Comparison of ENCODE assay signal across 25 mouse cellular contexts in the genomic region with DNA sequence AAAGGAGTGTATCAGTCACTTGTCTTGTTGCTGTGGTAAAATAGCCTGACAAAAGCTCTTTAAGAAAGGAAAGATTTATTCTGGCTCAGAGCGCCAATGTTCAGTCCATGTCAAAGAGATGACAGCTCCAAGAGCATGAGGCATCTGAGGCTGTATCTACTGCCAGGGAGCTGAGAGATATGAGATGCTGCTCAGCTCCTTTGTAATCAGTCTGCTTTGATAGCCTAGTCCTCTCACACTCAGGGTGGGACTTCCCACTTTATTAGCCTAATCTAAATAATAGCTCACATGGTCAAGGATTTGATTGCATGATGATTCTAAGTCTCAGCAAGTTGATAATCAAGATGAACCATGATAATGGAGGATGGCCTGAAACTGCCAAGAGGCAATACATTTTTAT.
DNase-seq lines count a peak whose midpoint lies in the region; ATAC-seq and TF ChIP-seq lines count a peak whose summit lies in the region.
"Had no signal": no experiment of that assay in that cellular context is flagged by ENCODE, and none has a peak within 500 bp of the region (broad histone marks: within the 10 kb centered on the region; RNA-seq: fewer than 3 reads in every experiment).

No protein-coding gene starts in this region.

- no peaks in the 10 kb centered on the region for H3K9me3 ChIP-seq in heart, embryonic 10.5 days
- H3K9me3 ChIP-seq in hindbrain, embryonic 13.5 days: no peaks in the 10 kb centered on the region
- no peaks in the 10 kb centered on the region for H3K9me3 ChIP-seq in hindbrain, embryonic 10.5 days
- no peaks in the 10 kb centered on the region for H3K9me3 ChIP-seq in intestine, postnatal 0 days (ENCODE audit: control insufficient read depth)
- no peaks in the 10 kb centered on the region for H3K9me3 ChIP-seq in intestine, embryonic 15.5 days
- H3K9me3 ChIP-seq: embryonic facial prominence, embryonic 12.5 days; embryonic facial prominence, embryonic 15.5 days; forebrain, embryonic 12.5 days; forebrain, embryonic 15.5 days; heart, embryonic 15.5 days; hindbrain, embryonic 12.5 days had no signal

- 0 out of 2 replicates have a peak overlapping the region, but pooled peaks have one; percentile 56 for H3K27ac ChIP-seq in heart, embryonic 10.5 days
- H3K27ac ChIP-seq in hindbrain, embryonic 13.5 days: no peak overlapping the region
- no peak overlapping the region for H3K27ac ChIP-seq in hindbrain, embryonic 10.5 days
- H3K27ac ChIP-seq in intestine, postnatal 0 days (ENCODE audit: low read depth, low read length): no peak overlapping the region
- H3K27ac ChIP-seq in intestine, embryonic 15.5 days: no peak overlapping the region
- H3K27ac ChIP-seq: embryonic facial prominence, embryonic 12.5 days; embryonic facial prominence, embryonic 15.5 days; forebrain, embryonic 12.5 days; forebrain, embryonic 15.5 days; heart, embryonic 15.5 days; hindbrain, embryonic 12.5 days; hindbrain, postnatal 0 days had no signal

- H3K4me1 ChIP-seq in heart, embryonic 10.5 days: peaks cover 25% of the 10 kb centered on the region; the same call in 1 of the 2 replicates
- 0 out of 2 replicates have a peak, but pooled peaks cover 2% of the 10 kb centered on the region for H3K4me1 ChIP-seq in hindbrain, embryonic 13.5 days (replicated peaks)
- H3K4me1 ChIP-seq in hindbrain, embryonic 10.5 days (replicated peaks): peaks cover under 1% of the 10 kb centered on the region
- H3K4me1 ChIP-seq in intestine, postnatal 0 days (replicated peaks; ENCODE audit: control insufficient read depth, insufficient read depth, low read length): no peaks in the 10 kb centered on the region
- no peaks in the 10 kb centered on the region for H3K4me1 ChIP-seq in intestine, embryonic 15.5 days (replicated peaks)
- H3K4me1 ChIP-seq: embryonic facial prominence, embryonic 15.5 days; forebrain, embryonic 12.5 days; forebrain, embryonic 15.5 days had no signal

- no peak overlapping the region for H3K9ac ChIP-seq in hindbrain, embryonic 13.5 days
- no peak overlapping the region for H3K9ac ChIP-seq in intestine, postnatal 0 days (ENCODE audit: low read depth, low read length)
- no peak overlapping the region for H3K9ac ChIP-seq in intestine, embryonic 15.5 days
- H3K9ac ChIP-seq: embryonic facial prominence, embryonic 12.5 days; embryonic facial prominence, embryonic 15.5 days; forebrain, embryonic 12.5 days; forebrain, embryonic 15.5 days; heart, embryonic 15.5 days; hindbrain, embryonic 12.5 days had no signal

- no peak overlapping the region for H3K4me2 ChIP-seq in hindbrain, embryonic 13.5 days
- no peak overlapping the region for H3K4me2 ChIP-seq in intestine, postnatal 0 days (replicated peaks; ENCODE audit: low read depth)
- H3K4me2 ChIP-seq in intestine, embryonic 15.5 days (replicated peaks): no peak overlapping the region
- H3K4me2 ChIP-seq: embryonic facial prominence, embryonic 12.5 days; embryonic facial prominence, embryonic 15.5 days; forebrain, embryonic 12.5 days; forebrain, embryonic 15.5 days; heart, embryonic 15.5 days; hindbrain, embryonic 12.5 days had no signal

- WGBS in heart, embryonic 10.5 days: 41% methylated on average over 1 of the region's 1 CpGs
- 76% methylated on average over 1 of the region's 1 CpGs for WGBS in hindbrain, embryonic 13.5 days
- WGBS in hindbrain, embryonic 10.5 days: 94% methylated on average over 1 of the region's 1 CpGs
- 82% methylated on average over 1 of the region's 1 CpGs for WGBS in intestine, postnatal 0 days
- WGBS in intestine, embryonic 15.5 days: 91% methylated on average over 1 of the region's 1 CpGs

- TF ChIP-seq CTCF in intestine, postnatal 0 days (IDR thresholded peaks at IDR 0.05; ENCODE audit: low read depth): no peak

- no peaks in the 10 kb centered on the region for H3K36me3 ChIP-seq in heart, embryonic 10.5 days
- H3K36me3 ChIP-seq in hindbrain, embryonic 13.5 days: no peaks in the 10 kb centered on the region
- no peaks in the 10 kb centered on the region for H3K36me3 ChIP-seq in hindbrain, embryonic 10.5 days
- H3K36me3 ChIP-seq in intestine, postnatal 0 days (ENCODE audit: control insufficient read depth, insufficient read depth): no peaks in the 10 kb centered on the region
- H3K36me3 ChIP-seq in intestine, embryonic 15.5 days: no peaks in the 10 kb centered on the region
- H3K36me3 ChIP-seq: embryonic facial prominence, embryonic 12.5 days; embryonic facial prominence, embryonic 15.5 days; forebrain, embryonic 12.5 days; forebrain, embryonic 15.5 days; heart, embryonic 15.5 days; hindbrain, embryonic 12.5 days had no signal

- H3K4me3 ChIP-seq in heart, embryonic 10.5 days: no peak overlapping the region
- no peak overlapping the region for H3K4me3 ChIP-seq in hindbrain, embryonic 13.5 days
- no peak overlapping the region for H3K4me3 ChIP-seq in hindbrain, embryonic 10.5 days
- no peak overlapping the region for H3K4me3 ChIP-seq in intestine, postnatal 0 days (ENCODE audit: low read depth, low read length)
- no peak overlapping the region for H3K4me3 ChIP-seq in intestine, embryonic 15.5 days (replicated peaks)
- H3K4me3 ChIP-seq: embryonic facial prominence, embryonic 12.5 days; embryonic facial prominence, embryonic 15.5 days; forebrain, embryonic 12.5 days; forebrain, embryonic 15.5 days; heart, embryonic 15.5 days; hindbrain, embryonic 12.5 days had no signal

- no peak for DNase-seq in heart, embryonic 10.5 days (ENCODE audit: low spot score)
- DNase-seq in heart, postnatal 4 days: no peak
- DNase-seq in hindbrain, embryonic 10.5 days (ENCODE audit: low spot score): no peak
- no peak for DNase-seq in thymus, postnatal 10 days (ENCODE audit: low spot score in 2 of 2)
- DNase-seq: adrenal gland, adult 2 months; adrenal gland, postnatal 14 days; cerebellum, adult 11 months; cerebellum, adult 2 months; cerebellum, adult 9-11 months; cerebellum, postnatal 25 days; gastrocnemius, postnatal 10 days; gastrocnemius, postnatal 36 days; kidney, adult 2 months had no signal

- 0 out of 2 replicates have a peak, but pooled peaks have one; percentile 39 for ATAC-seq in hindbrain, embryonic 13.5 days (ENCODE audit: low FRiP score)
- ATAC-seq in intestine, postnatal 0 days: peak; percentile 57
- ATAC-seq in intestine, embryonic 15.5 days: no peak
- ATAC-seq: CD4-positive, CD25-positive, alpha-beta regulatory T cell, adult 4 months; forebrain, embryonic 15.5 days; hindbrain, postnatal 0 days; inflammation-experienced regulatory T-cells, adult 6 months had no signal

- H3K27me3 ChIP-seq in heart, embryonic 10.5 days (ENCODE audit: insufficient read depth, poor library complexity, severe bottlenecking): no peaks in the 10 kb centered on the region
- H3K27me3 ChIP-seq in hindbrain, embryonic 13.5 days: no peaks in the 10 kb centered on the region
- no peaks in the 10 kb centered on the region for H3K27me3 ChIP-seq in hindbrain, embryonic 10.5 days (ENCODE audit: insufficient read depth, poor library complexity, severe bottlenecking)
- no peaks in the 10 kb centered on the region for H3K27me3 ChIP-seq in intestine, postnatal 0 days (replicated peaks; ENCODE audit: control insufficient read depth, insufficient read depth, low read length)
- no peaks in the 10 kb centered on the region for H3K27me3 ChIP-seq in intestine, embryonic 15.5 days (replicated peaks)
- H3K27me3 ChIP-seq: embryonic facial prominence, embryonic 12.5 days; embryonic facial prominence, embryonic 15.5 days; forebrain, embryonic 12.5 days; forebrain, embryonic 15.5 days; heart, embryonic 15.5 days; hindbrain, embryonic 12.5 days had no signal
